Mouse (Mus musculus) MEL (cell line): ENCODE measurements around the gene Cnpy3. TPM values are rescaled to one million over a fixed set of nuclear protein-coding genes. Genes with fewer than 3 reads are reported as not detected.
A peak's percentile ranks its signal among the peaks of the same experiment; 100 is the strongest.

Experiments used
- DNase-seq: peaks from one replicate; pipeline ENCODE4 v3.0.0; 2011; ENCODE audit warnings: low read depth, low spot score
- H3K27ac ChIP-seq: 2 replicates; pipeline ENCODE4 v1.5.1; 2012; ENCODE audit warnings: low read depth, mild to moderate bottlenecking, control low read depth, low read length, moderate library complexity; ENCODE audit not compliant: control insufficient read depth
- H3K27me3 ChIP-seq, 2 experiments: fragments of 150-350 bp in 1 of 2; sonication (generic) in 1 of 2; 2 replicates each; pipeline ENCODE4 v1.6.1; 2012; ENCODE audit warnings: low read length in 2 of 2, mild to moderate bottlenecking in 2 of 2, improper control_type of control experiment in 1 of 2, moderate library complexity in 1 of 2; ENCODE audit not compliant: insufficient read depth in 2 of 2, control insufficient read depth in 1 of 2
- H3K36me3 ChIP-seq, 2 experiments: 2 replicates each; pipeline ENCODE4 v1.6.1; 2012 to 2014; ENCODE audit warnings: low read length in 2 of 2, improper control_type of control experiment in 1 of 2, inconsistent platforms in 1 of 2, mild to moderate bottlenecking in 1 of 2; ENCODE audit not compliant: insufficient read depth in 2 of 2, control insufficient read depth in 1 of 2
- H3K4me1 ChIP-seq, 2 experiments: fragments of 150-350 bp in 1 of 2; sonication (generic) in 1 of 2; 2 replicates each; pipeline ENCODE4 v1.6.1; 2012; ENCODE audit warnings: low read length in 2 of 2, improper control_type of control experiment in 1 of 2, mild to moderate bottlenecking in 1 of 2; ENCODE audit not compliant: insufficient read depth in 2 of 2, control insufficient read depth in 1 of 2
- H3K4me3 ChIP-seq, 2 experiments: fragments of 150-350 bp in 1 of 2; sonication (generic) in 1 of 2; 2 replicates each; pipeline ENCODE4 v1.5.1; 2012; ENCODE audit warnings: low read depth in 2 of 2, low read length in 2 of 2, mild to moderate bottlenecking in 2 of 2, moderate library complexity in 2 of 2, control low read depth in 1 of 2, improper control_type of control experiment in 1 of 2; ENCODE audit not compliant: control insufficient read depth in 1 of 2, insufficient read depth in 1 of 2
- H3K79me2 ChIP-seq: 2 replicates; pipeline ENCODE4 v1.6.1; 2012; ENCODE audit warnings: mild to moderate bottlenecking, low read length, moderate library complexity; ENCODE audit not compliant: control insufficient read depth, poor library complexity, insufficient read depth
- H3K9ac ChIP-seq: 2 replicates; pipeline ENCODE4 v1.6.1; 2012; ENCODE audit warnings: low read depth, mild to moderate bottlenecking, control low read depth, low read length, moderate library complexity; ENCODE audit not compliant: control insufficient read depth, poor library complexity, severe bottlenecking
- H3K9me3 ChIP-seq: fragments of 150-350 bp; sonication (generic); replicated peaks from 2 replicates; pipeline ENCODE4 v1.6.1; 2012; ENCODE audit warnings: mild to moderate bottlenecking, low read length, improper control_type of control experiment, moderate library complexity; ENCODE audit not compliant: insufficient read depth
- CHD1 ChIP-seq: IDR thresholded peaks from 2 replicates; pipeline ENCODE4 v1.6.1; 2012; ENCODE audit warnings: low read depth, mild to moderate bottlenecking, inconsistent platforms, low read length, improper control_type of control experiment
- CHD2 ChIP-seq: IDR thresholded peaks from 2 replicates; pipeline ENCODE4 v1.6.1; 2011; ENCODE audit warnings: low read length, improper control_type of control experiment
- E2F4 ChIP-seq: IDR thresholded peaks from 2 replicates; pipeline ENCODE4 v1.6.1; 2011; ENCODE audit warnings: low read depth, low read length, improper control_type of control experiment, borderline replicate concordance
- ELF1 ChIP-seq: IDR thresholded peaks from 2 replicates; pipeline ENCODE4 v1.6.1; 2014; ENCODE audit warnings: low read depth, mild to moderate bottlenecking, inconsistent platforms, low read length, improper control_type of control experiment, moderate library complexity
- EP300 ChIP-seq, 2 experiments: IDR thresholded peaks; 2 replicates each; pipeline ENCODE4 v1.6.1; 2011; ENCODE audit warnings: improper control_type of control experiment in 2 of 2, low read length in 2 of 2, low read depth in 1 of 2, mild to moderate bottlenecking in 1 of 2
- GABPA ChIP-seq: IDR thresholded peaks from 2 replicates; pipeline ENCODE4 v1.6.1; 2012; ENCODE audit warnings: low read depth, mild to moderate bottlenecking, inconsistent platforms, low read length, improper control_type of control experiment, moderate library complexity
- GATA1 ChIP-seq: IDR thresholded peaks from 2 replicates; pipeline ENCODE4 v1.6.1; 2011; ENCODE audit warnings: low read depth, low read length, improper control_type of control experiment
- JUND ChIP-seq: IDR thresholded peaks from 2 replicates; pipeline ENCODE4 v1.6.1; 2011; ENCODE audit warnings: low read depth, mild to moderate bottlenecking, improper control_type of control experiment, low read length
- MAFK ChIP-seq: IDR thresholded peaks from 2 replicates; pipeline ENCODE4 v1.6.1; 2011; ENCODE audit warnings: low read depth, mild to moderate bottlenecking, low read length, improper control_type of control experiment, borderline replicate concordance
- MAZ ChIP-seq: IDR thresholded peaks from 2 replicates; pipeline ENCODE4 v1.6.1; 2012; ENCODE audit warnings: low read depth, mild to moderate bottlenecking, inconsistent platforms, low read length, improper control_type of control experiment
- MEF2A ChIP-seq: IDR thresholded peaks from 2 replicates; pipeline ENCODE4 v1.6.1; 2014; ENCODE audit warnings: low read depth, mild to moderate bottlenecking, inconsistent platforms, low read length, improper control_type of control experiment; ENCODE audit not compliant: poor library complexity, insufficient replicate concordance, severe bottlenecking; ENCODE audit errors: extremely low read depth
- MYB ChIP-seq: IDR thresholded peaks from 2 replicates; pipeline ENCODE4 v1.6.1; 2011; ENCODE audit warnings: mild to moderate bottlenecking, low read depth, low read length, improper control_type of control experiment
- POLR2A ChIP-seq, 2 experiments: IDR thresholded peaks; 2 replicates each; pipeline ENCODE4 v1.6.1; 2011 to 2012; ENCODE audit warnings: low read length in 2 of 2, mild to moderate bottlenecking in 2 of 2, control low read depth in 1 of 2, improper control_type of control experiment in 1 of 2, low read depth in 1 of 2, moderate library complexity in 1 of 2; ENCODE audit not compliant: control insufficient read depth in 1 of 2, insufficient read depth in 1 of 2, poor library complexity in 1 of 2
- POLR2AphosphoS2 ChIP-seq: IDR thresholded peaks from 2 replicates; pipeline ENCODE4 v1.6.1; 2011; ENCODE audit warnings: low read length, improper control_type of control experiment
- RCOR1 ChIP-seq: IDR thresholded peaks from 2 replicates; pipeline ENCODE4 v1.6.1; 2012; ENCODE audit warnings: low read depth, mild to moderate bottlenecking, inconsistent platforms, low read length, improper control_type of control experiment
- SIN3A ChIP-seq: IDR thresholded peaks from 2 replicates; pipeline ENCODE4 v1.6.1; 2012; ENCODE audit warnings: low read length, improper control_type of control experiment, inconsistent platforms
- TBP ChIP-seq: IDR thresholded peaks from 2 replicates; pipeline ENCODE4 v1.8.0; 2011; ENCODE audit warnings: low read depth, low read length, improper control_type of control experiment
- TCF12 ChIP-seq: IDR thresholded peaks from 2 replicates; pipeline ENCODE4 v1.6.1; 2014; ENCODE audit warnings: low read depth, mild to moderate bottlenecking, inconsistent platforms, low read length, improper control_type of control experiment, moderate library complexity
- USF1 ChIP-seq: IDR thresholded peaks from 2 replicates; pipeline ENCODE4 v1.6.1; 2014; ENCODE audit warnings: low read depth, mild to moderate bottlenecking, inconsistent platforms, low read length, improper control_type of control experiment, moderate library complexity
- USF2 ChIP-seq, 2 experiments: IDR thresholded peaks; 2 replicates each; pipeline ENCODE4 v1.6.1; 2011 to 2012; ENCODE audit warnings: improper control_type of control experiment in 2 of 2, low read length in 2 of 2, borderline replicate concordance in 1 of 2, inconsistent platforms in 1 of 2, low read depth in 1 of 2, mild to moderate bottlenecking in 1 of 2; ENCODE audit not compliant: insufficient read depth in 1 of 2
- ZKSCAN1 ChIP-seq: IDR thresholded peaks from 2 replicates; pipeline ENCODE4 v1.6.1; 2012; ENCODE audit warnings: low read depth, mild to moderate bottlenecking, inconsistent platforms, low read length, improper control_type of control experiment, moderate library complexity
- polyA plus RNA-seq, 2 experiments: library from polyadenylated mRNA; stranded (reverse) in 1 of 2; unstranded in 1 of 2; fragments of >175 nt in 1 of 2; fragments of >200 nt in 1 of 2; gene quantifications; 2 replicates each; pipeline versions ENCODE4 v1.2.1 to v1.2.4; 2012; ENCODE audit warnings: low replicate concordance in 2 of 2, low read depth in 1 of 2; ENCODE audit not compliant: insufficient read length in 2 of 2, insufficient read depth in 1 of 2, missing spikeins in 1 of 2
- total RNA-seq: library from RNA; depleted of rRNA; stranded (reverse); fragments of 300-350 nt; gene quantifications from 2 replicates; pipeline ENCODE4 v1.2.3, GENCODE M21; 2012

Cnpy3 gene
- total and polyA plus RNA-seq, 3 experiments, result 61.4 to 90.2 TPM; not detected in 1

DNA sequence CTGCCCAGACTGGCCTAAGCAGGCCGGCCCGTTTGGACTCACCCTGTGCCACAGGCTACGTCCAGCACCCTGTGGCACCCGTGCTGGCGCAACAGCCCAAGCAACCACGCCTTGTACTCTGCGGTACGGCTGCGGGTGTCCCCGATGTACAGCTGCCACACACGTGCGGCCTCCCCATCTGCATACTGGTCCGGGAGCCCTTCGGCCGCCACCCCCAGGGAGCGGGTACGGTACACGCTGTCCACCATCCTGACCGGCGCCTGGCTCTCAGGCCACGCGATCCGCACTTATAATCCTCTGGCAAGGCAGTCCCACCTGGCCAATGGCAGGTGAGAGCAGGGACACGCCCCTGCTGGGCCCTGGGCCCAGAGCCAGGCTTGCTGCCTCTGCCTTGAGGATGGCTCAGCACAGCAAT lies 23.1 kb downstream of the Cnpy3 start, which contains the start of gene Gnmt:
Gene Gnmt (minus strand): TSS at position 265 of the 415 bp plus-strand sequence.
- TF ChIP-seq POLR2A (IDR thresholded peaks at IDR 0.05; ENCODE audit: control insufficient read depth in 1 of 2, insufficient read depth in 1 of 2, low read depth in 1 of 2, low read length in 2 of 2, poor library complexity in 1 of 2) (0 out of 4 replicates have a peak, but pooled peaks of 1 of the 2 experiments have one; percentile 23), ZKSCAN1 (no peak)
- H3K4me3 ChIP-seq, result no peak within 1 kb of the TSS

DNA sequence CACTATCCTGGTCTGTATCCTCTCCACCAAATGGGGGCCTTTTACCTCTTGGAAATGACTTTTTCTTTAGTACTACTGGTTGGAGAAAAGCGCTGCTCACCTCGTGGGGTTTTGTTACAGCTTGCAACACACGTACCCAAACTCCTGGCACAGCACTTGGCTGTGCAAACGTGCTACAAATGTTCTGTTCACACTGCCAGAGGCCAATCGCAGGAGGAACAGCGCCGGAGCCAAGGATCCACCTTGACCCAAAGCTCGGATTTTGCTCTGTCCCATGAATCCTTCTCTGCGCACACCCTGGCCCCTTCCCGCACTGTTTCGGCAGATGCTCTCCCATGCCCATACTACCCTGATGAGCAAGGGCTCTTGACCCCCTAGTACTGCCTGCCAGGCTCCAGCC lies 23.5 kb downstream of the Cnpy3 start:
- H3K9me3 ChIP-seq, result no peaks in the 10 kb centered on the region
- H3K79me2 ChIP-seq, result no peaks in the 10 kb centered on the region
- no peak overlapping the region for H3K4me3 ChIP-seq
- DNase-seq, result no peak
- no peaks in the 10 kb centered on the region for H3K4me1 ChIP-seq
- H3K9ac ChIP-seq, result no peak overlapping the region
- H3K36me3 ChIP-seq, result no peaks in the 10 kb centered on the region
- no peaks in the 10 kb centered on the region for H3K27me3 ChIP-seq
- no peak overlapping the region for H3K27ac ChIP-seq
- TF ChIP-seq MAFK (no peak), JUND (no peak), E2F4 (no peak), SIN3A (no peak), CHD1 (no peak), CHD2 (no peak), ELF1 (no peak), RCOR1 (no peak), POLR2A (IDR thresholded peaks at IDR 0.05; ENCODE audit: control insufficient read depth in 1 of 2, insufficient read depth in 1 of 2, low read depth in 1 of 2, low read length in 2 of 2, poor library complexity in 1 of 2) (no peak), MEF2A (no peak), GABPA (no peak), TCF12 (no peak), TBP (no peak), POLR2AphosphoS2 (no peak), EP300 (IDR thresholded peaks at IDR 0.05; ENCODE audit: low read depth in 1 of 2, low read length in 2 of 2) (no peak), MAZ (no peak), USF2 (IDR thresholded peaks at IDR 0.05; ENCODE audit: borderline replicate concordance in 1 of 2, insufficient read depth in 1 of 2, low read depth in 1 of 2, low read length in 2 of 2) (no peak), GATA1 (no peak), MYB (no peak), USF1 (no peak)
- TF ChIP-seq, all 39 proteins: peak for 0

More for the DNA sequence above, 23.1 kb downstream of the Cnpy3 start, which contains the start of gene Gnmt:
- no peaks in the 10 kb centered on the region for H3K9me3 ChIP-seq
- no peak for DNase-seq
- H3K27ac ChIP-seq, result no peak within 1 kb of the TSS
- H3K36me3 ChIP-seq, result no peaks in the 10 kb centered on the region
- no peaks in the 10 kb centered on the region for H3K79me2 ChIP-seq
- H3K27me3 ChIP-seq, result no peaks in the 10 kb centered on the region
- H3K9ac ChIP-seq, result no peak within 1 kb of the TSS
- H3K4me1 ChIP-seq, result no peaks in the 10 kb centered on the region
